Mouse (Mus musculus): ENCODE measurements at regions not wholly inside any gene's neighbourhood (a gene's known extent, or its start where the extent isn't known, plus 50 kb on each side); places are given as distances from the start of the nearest gene placed in this dataset.

- DNase-seq (ENCODE audit: low read depth): no peak
- TF ChIP-seq CTCF (IDR thresholded peaks at IDR 0.05; ENCODE audit: borderline replicate concordance, extremely low read depth, insufficient read depth, insufficient read length) (no peak), POLR2A (IDR thresholded peaks at IDR 0.05; ENCODE audit: borderline replicate concordance, extremely low read depth, insufficient read depth, insufficient read length, poor library complexity, severe bottlenecking) (no peak)
Observed at GRCm38 (mm10) chr3:25240196-25240595, 96.1 kb upstream of the Naaladl2 start.

GRCm38 (mm10) chr3:25220601-25221000, 76.5 kb upstream of the Naaladl2 start:
- TF ChIP-seq POLR2A (IDR thresholded peaks at IDR 0.05; ENCODE audit: borderline replicate concordance, extremely low read depth, insufficient read depth, insufficient read length, poor library complexity, severe bottlenecking) (no peak), CTCF (IDR thresholded peaks at IDR 0.05; ENCODE audit: borderline replicate concordance, extremely low read depth, insufficient read depth, insufficient read length) (0 out of 2 replicates have a peak, but pooled peaks have one; percentile 3)
- DNase-seq (ENCODE audit: low read depth): peak; percentile 51

GRCm38 (mm10) chr3:25208041-25208685, 64.1 kb upstream of the Naaladl2 start:
- DNase-seq (ENCODE audit: low read depth): no peak
- TF ChIP-seq CTCF (IDR thresholded peaks at IDR 0.05; ENCODE audit: borderline replicate concordance, extremely low read depth, insufficient read depth, insufficient read length) (no peak), POLR2A (IDR thresholded peaks at IDR 0.05; ENCODE audit: borderline replicate concordance, extremely low read depth, insufficient read depth, insufficient read length, poor library complexity, severe bottlenecking) (no peak)

Measured in brain, embryonic 14.5 days (tissue).